Mouse (Mus musculus): ENCODE measurements around the gene Cmtr1.

GRCm38 (mm10) chr17:29673325-29673724 is 12.9 kb downstream of the Cmtr1 start:
- TF ChIP-seq CTCF (IDR thresholded peaks at IDR 0.05; ENCODE audit: extremely low read depth, insufficient read depth, low read length) (no peak), POLR2A (IDR thresholded peaks at IDR 0.05; ENCODE audit: extremely low read depth, insufficient read depth, low read length) (no peak)
